Mouse (Mus musculus): ENCODE data around the gene Ikzf1.

Gene Ikzf1

GRCm38 (mm10) chr11:11737562-11737961 lies 52.8 kb downstream of the Ikzf1 start:
- in situ Hi-C loops (cut with MboI; ENCODE audit: low pct_unique_long_range_greater_than_20kb in 1 of 2, low sequenced_read_pairs in 2 of 2, unreplicated experiment in 1 of 2) = loop anchor here (25.0 kb wide), 1 partner anchor 175 kb away; no protein-coding TSS in a partner anchor

- in situ Hi-C loops (cut with MboI; ENCODE audit: low pct_unique_long_range_greater_than_20kb in 1 of 2, low sequenced_read_pairs in 2 of 2, unreplicated experiment in 1 of 2) = loop anchor here (25.0 kb wide), 1 partner anchor 177 kb away; no protein-coding TSS in a partner anchor
Observed at GRCm38 (mm10) chr11:11739054-11739453, 54.3 kb downstream of the Ikzf1 start.

GRCm38 (mm10) chr11:11740603-11741002 lies 55.8 kb downstream of the Ikzf1 start:
- in situ Hi-C loops (cut with MboI; ENCODE audit: low pct_unique_long_range_greater_than_20kb in 1 of 2, low sequenced_read_pairs in 2 of 2, unreplicated experiment in 1 of 2) = loop anchor here (25.0 kb wide), 1 partner anchor 178 kb away; no protein-coding TSS in a partner anchor

GRCm38 (mm10) chr11:11741574-11741973 lies 56.8 kb downstream of the Ikzf1 start:
- in situ Hi-C loops (cut with MboI; ENCODE audit: low pct_unique_long_range_greater_than_20kb in 1 of 2, low sequenced_read_pairs in 2 of 2, unreplicated experiment in 1 of 2) = loop anchor here (25.0 kb wide), 1 partner anchor 179 kb away; no protein-coding TSS in a partner anchor

GRCm38 (mm10) chr11:11742626-11743025 lies 57.8 kb downstream of the Ikzf1 start:
- in situ Hi-C loops (cut with MboI; ENCODE audit: low pct_unique_long_range_greater_than_20kb in 1 of 2, low sequenced_read_pairs in 2 of 2, unreplicated experiment in 1 of 2) = loop anchor here (25.0 kb wide), 1 partner anchor 180 kb away; no protein-coding TSS in a partner anchor

- in situ Hi-C loops (cut with MboI; ENCODE audit: low pct_unique_long_range_greater_than_20kb in 1 of 2, low sequenced_read_pairs in 2 of 2, unreplicated experiment in 1 of 2) = loop anchor here (25.0 kb wide), 1 partner anchor 182 kb away; no protein-coding TSS in a partner anchor
Observed at GRCm38 (mm10) chr11:11744222-11744621, 59.4 kb downstream of the Ikzf1 start.

GRCm38 (mm10) chr11:11751091-11751490 lies 66.3 kb downstream of the Ikzf1 start:
- in situ Hi-C loops (cut with MboI; ENCODE audit: low pct_unique_long_range_greater_than_20kb in 1 of 2, low sequenced_read_pairs in 2 of 2, unreplicated experiment in 1 of 2) = no loop called here

GRCm38 (mm10) chr11:11752859-11753258 lies 68.1 kb downstream of the Ikzf1 start:
- in situ Hi-C loops (cut with MboI; ENCODE audit: low pct_unique_long_range_greater_than_20kb in 1 of 2, low sequenced_read_pairs in 2 of 2, unreplicated experiment in 1 of 2) = no loop called here

GRCm38 (mm10) chr11:11758121-11758520 lies 73.3 kb downstream of the Ikzf1 start:
- in situ Hi-C loops (cut with MboI; ENCODE audit: low pct_unique_long_range_greater_than_20kb in 1 of 2, low sequenced_read_pairs in 2 of 2, unreplicated experiment in 1 of 2) = no loop called here

GRCm38 (mm10) chr11:11758883-11759282 lies 74.1 kb downstream of the Ikzf1 start:
- in situ Hi-C loops (cut with MboI; ENCODE audit: low pct_unique_long_range_greater_than_20kb in 1 of 2, low sequenced_read_pairs in 2 of 2, unreplicated experiment in 1 of 2) = no loop called here

- in situ Hi-C loops (cut with MboI; ENCODE audit: low pct_unique_long_range_greater_than_20kb in 1 of 2, low sequenced_read_pairs in 2 of 2, unreplicated experiment in 1 of 2) = no loop called here
Observed at GRCm38 (mm10) chr11:11763211-11763666, 78.4 kb downstream of the Ikzf1 start.

GRCm38 (mm10) chr11:11765414-11765813 lies 80.6 kb downstream of the Ikzf1 start:
- in situ Hi-C loops (cut with MboI; ENCODE audit: low pct_unique_long_range_greater_than_20kb in 1 of 2, low sequenced_read_pairs in 2 of 2, unreplicated experiment in 1 of 2) = no loop called here

- in situ Hi-C loops (cut with MboI; ENCODE audit: low pct_unique_long_range_greater_than_20kb in 1 of 2, low sequenced_read_pairs in 2 of 2, unreplicated experiment in 1 of 2) = no loop called here
Observed at GRCm38 (mm10) chr11:11766105-11766504, 81.3 kb downstream of the Ikzf1 start.

- in situ Hi-C loops (cut with MboI; ENCODE audit: low pct_unique_long_range_greater_than_20kb in 1 of 2, low sequenced_read_pairs in 2 of 2, unreplicated experiment in 1 of 2) = no loop called here
Observed at GRCm38 (mm10) chr11:11766736-11767135, 81.9 kb downstream of the Ikzf1 start.

GRCm38 (mm10) chr11:11768057-11768456 lies 83.3 kb downstream of the Ikzf1 start:
- in situ Hi-C loops (cut with MboI; ENCODE audit: low pct_unique_long_range_greater_than_20kb in 1 of 2, low sequenced_read_pairs in 2 of 2, unreplicated experiment in 1 of 2) = no loop called here

GRCm38 (mm10) chr11:11769281-11769680 lies 84.5 kb downstream of the Ikzf1 start:
- in situ Hi-C loops (cut with MboI; ENCODE audit: low pct_unique_long_range_greater_than_20kb in 1 of 2, low sequenced_read_pairs in 2 of 2, unreplicated experiment in 1 of 2) = no loop called here

- in situ Hi-C loops (cut with MboI; ENCODE audit: low pct_unique_long_range_greater_than_20kb in 1 of 2, low sequenced_read_pairs in 2 of 2, unreplicated experiment in 1 of 2) = no loop called here
Observed at GRCm38 (mm10) chr11:11770691-11771090, 85.9 kb downstream of the Ikzf1 start.

- in situ Hi-C loops (cut with MboI; ENCODE audit: low pct_unique_long_range_greater_than_20kb in 1 of 2, low sequenced_read_pairs in 2 of 2, unreplicated experiment in 1 of 2) = no loop called here
Observed at GRCm38 (mm10) chr11:11772196-11772595, 87.4 kb downstream of the Ikzf1 start.

- in situ Hi-C loops (cut with MboI; ENCODE audit: low pct_unique_long_range_greater_than_20kb in 1 of 2, low sequenced_read_pairs in 2 of 2, unreplicated experiment in 1 of 2) = no loop called here
Observed at GRCm38 (mm10) chr11:11774384-11774783, 89.6 kb downstream of the Ikzf1 start.

GRCm38 (mm10) chr11:11774893-11775292 lies 90.1 kb downstream of the Ikzf1 start:
- in situ Hi-C loops (cut with MboI; ENCODE audit: low pct_unique_long_range_greater_than_20kb in 1 of 2, low sequenced_read_pairs in 2 of 2, unreplicated experiment in 1 of 2) = no loop called here

Data from mouse embryonic stem cell (cell line).